Mouse (Mus musculus): ENCODE results near the gene Nckap1.

Gene Nckap1

GRCm38 (mm10) chr2:80581043-80581711 lies at the start of gene Nckap1:
Nckap1 (minus strand) TSS chr2:80581380.
- in situ Hi-C loops (cut with MboI; ENCODE audit: low pct_unique_long_range_greater_than_20kb in 1 of 2, low sequenced_read_pairs in 2 of 2, unreplicated experiment in 1 of 2), result no loop called here

DNA sequence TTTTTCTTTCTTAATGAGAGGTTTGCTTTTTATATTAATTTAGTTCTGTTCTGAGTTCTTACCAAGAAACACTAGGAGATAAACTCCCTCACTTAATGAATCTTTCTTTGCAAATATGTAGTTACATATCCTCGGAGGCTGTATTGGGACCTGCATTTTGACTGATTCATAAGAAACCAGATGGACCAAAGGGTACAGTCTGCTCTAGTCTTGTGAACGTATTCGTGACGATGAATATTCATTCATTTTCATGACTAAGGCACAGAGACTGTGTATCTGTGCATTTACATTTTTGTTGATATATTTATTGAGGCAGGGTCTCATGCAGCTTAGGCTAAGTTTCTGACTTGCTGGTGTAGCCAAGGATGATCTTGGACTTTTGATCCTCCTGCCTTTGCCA lies 43.3 kb upstream of the Nckap1 start:
- in situ Hi-C loops (cut with MboI; ENCODE audit: low pct_unique_long_range_greater_than_20kb in 1 of 2, low sequenced_read_pairs in 2 of 2, unreplicated experiment in 1 of 2), result no loop called here

GRCm38 (mm10) chr2:80621921-80622320 lies 40.7 kb upstream of the Nckap1 start:
- in situ Hi-C loops (cut with MboI; ENCODE audit: low pct_unique_long_range_greater_than_20kb in 1 of 2, low sequenced_read_pairs in 2 of 2, unreplicated experiment in 1 of 2), result no loop called here

DNA sequence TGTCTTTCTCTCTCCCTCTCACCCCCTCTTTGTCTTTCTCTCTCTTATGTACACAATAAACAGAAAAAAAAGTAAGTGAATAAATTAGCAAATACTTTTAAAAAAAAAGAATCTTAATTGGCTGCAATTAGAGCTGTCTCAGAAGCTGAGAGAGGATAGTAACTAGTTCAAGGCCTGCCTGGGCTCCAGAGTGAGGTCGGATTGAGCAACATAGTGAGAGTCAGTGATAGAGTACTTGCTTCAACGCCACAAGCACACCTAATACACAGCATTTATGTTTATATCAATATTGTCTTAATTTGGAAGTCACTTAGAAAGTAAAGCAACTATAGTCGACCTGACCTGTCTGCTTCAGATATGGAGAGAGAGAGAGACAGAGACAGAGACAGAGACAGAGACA lies 37.8 kb upstream of the Nckap1 start:
- in situ Hi-C loops (cut with MboI; ENCODE audit: low pct_unique_long_range_greater_than_20kb in 1 of 2, low sequenced_read_pairs in 2 of 2, unreplicated experiment in 1 of 2), result no loop called here

GRCm38 (mm10) chr2:80616854-80617737 lies 35.9 kb upstream of the Nckap1 start, which contains the start of the genes Dusp19 and Nup35:
Dusp19 (plus strand) TSS chr2:80617045.
Nup35 (plus strand) TSS chr2:80617236.
- in situ Hi-C loops (cut with MboI; ENCODE audit: low pct_unique_long_range_greater_than_20kb in 1 of 2, low sequenced_read_pairs in 2 of 2, unreplicated experiment in 1 of 2), result no loop called here

DNA sequence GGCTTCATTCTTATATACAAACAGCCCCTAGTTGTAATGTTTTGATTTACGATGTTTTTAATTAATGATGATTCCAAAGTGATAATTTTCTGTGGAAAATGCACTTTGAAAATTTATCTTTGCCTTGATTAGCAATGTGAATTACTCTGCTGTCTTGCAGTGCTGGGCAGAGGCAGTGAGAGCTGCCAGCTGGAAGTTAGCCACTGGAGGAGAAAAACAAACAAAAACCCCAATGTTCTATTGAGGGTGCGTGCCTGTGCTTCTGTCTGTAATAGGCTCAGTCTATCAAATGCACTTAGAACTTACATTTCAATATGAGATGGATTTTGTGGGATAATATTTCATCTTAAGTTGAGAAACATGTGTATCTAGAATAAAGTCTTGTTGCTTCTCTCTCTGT lies 31.6 kb upstream of the Nckap1 start:
- in situ Hi-C loops (cut with MboI; ENCODE audit: low pct_unique_long_range_greater_than_20kb in 1 of 2, low sequenced_read_pairs in 2 of 2, unreplicated experiment in 1 of 2), result no loop called here

DNA sequence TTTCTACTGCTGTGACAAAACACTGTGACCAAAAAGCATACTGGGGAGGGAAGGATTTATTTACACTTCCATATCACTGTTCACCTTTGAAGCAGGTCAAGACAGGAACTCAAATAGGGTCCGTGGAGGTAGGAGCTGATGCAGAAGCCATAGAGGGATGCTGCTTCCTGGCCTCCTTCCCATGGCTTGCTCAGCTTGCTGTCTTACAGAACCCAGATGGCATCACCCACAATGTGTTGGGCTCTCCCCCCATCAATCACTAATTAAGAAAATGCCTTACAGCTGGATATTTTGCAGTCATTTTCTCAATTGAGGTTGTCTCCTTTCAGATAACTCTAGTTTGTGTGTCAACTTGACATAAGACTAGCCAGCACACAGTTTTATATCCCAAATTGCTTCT lies 31.1 kb upstream of the Nckap1 start:
- in situ Hi-C loops (cut with MboI; ENCODE audit: low pct_unique_long_range_greater_than_20kb in 1 of 2, low sequenced_read_pairs in 2 of 2, unreplicated experiment in 1 of 2), result no loop called here

- in situ Hi-C loops (cut with MboI; ENCODE audit: low pct_unique_long_range_greater_than_20kb in 1 of 2, low sequenced_read_pairs in 2 of 2, unreplicated experiment in 1 of 2), result no loop called here
These were observed 22.7 kb upstream of the Nckap1 start for GRCm38 (mm10) chr2:80603771-80604426.

DNA sequence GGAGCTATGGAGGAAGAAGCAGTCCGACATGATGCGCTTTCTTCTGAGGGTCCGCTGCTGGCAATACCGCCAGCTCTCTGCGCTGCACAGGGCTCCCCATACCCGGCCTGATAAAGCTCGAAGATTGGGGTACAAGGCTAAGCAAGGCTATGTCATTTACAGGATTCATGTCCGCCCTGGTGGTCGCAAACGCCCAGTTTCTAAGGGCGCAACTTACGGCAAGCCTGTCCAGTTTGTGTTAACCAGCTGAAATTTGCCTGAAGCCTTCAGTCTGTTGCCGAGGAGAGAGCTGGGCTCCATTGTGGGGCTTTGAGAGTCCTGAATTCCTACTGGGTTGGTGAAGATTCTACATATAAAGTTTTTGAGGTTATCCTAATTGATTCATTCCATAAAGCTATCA lies 21.6 kb upstream of the Nckap1 start:
- in situ Hi-C loops (cut with MboI; ENCODE audit: low pct_unique_long_range_greater_than_20kb in 1 of 2, low sequenced_read_pairs in 2 of 2, unreplicated experiment in 1 of 2), result no loop called here

DNA sequence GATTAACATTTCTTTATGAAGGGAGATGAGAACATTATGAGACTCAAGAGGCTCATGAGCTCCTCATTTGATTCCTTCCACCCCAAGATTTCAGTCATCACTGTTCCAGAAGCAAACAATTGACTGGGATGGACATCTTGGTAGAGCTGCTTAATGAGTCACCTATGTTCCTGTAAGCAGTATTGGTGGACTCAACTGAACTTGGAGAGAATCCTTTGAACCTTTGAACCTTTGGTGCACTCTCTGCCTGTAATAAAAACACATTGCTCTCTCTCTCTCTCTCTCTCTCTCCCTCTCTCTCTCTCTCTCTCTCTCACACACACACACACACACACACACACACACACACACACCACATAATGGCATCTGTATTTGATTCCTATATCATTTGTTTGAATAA lies 19.4 kb upstream of the Nckap1 start:
- in situ Hi-C loops (cut with MboI; ENCODE audit: low pct_unique_long_range_greater_than_20kb in 1 of 2, low sequenced_read_pairs in 2 of 2, unreplicated experiment in 1 of 2), result no loop called here

GRCm38 (mm10) chr2:80599850-80600249 lies 18.7 kb upstream of the Nckap1 start:
- in situ Hi-C loops (cut with MboI; ENCODE audit: low pct_unique_long_range_greater_than_20kb in 1 of 2, low sequenced_read_pairs in 2 of 2, unreplicated experiment in 1 of 2), result no loop called here

DNA sequence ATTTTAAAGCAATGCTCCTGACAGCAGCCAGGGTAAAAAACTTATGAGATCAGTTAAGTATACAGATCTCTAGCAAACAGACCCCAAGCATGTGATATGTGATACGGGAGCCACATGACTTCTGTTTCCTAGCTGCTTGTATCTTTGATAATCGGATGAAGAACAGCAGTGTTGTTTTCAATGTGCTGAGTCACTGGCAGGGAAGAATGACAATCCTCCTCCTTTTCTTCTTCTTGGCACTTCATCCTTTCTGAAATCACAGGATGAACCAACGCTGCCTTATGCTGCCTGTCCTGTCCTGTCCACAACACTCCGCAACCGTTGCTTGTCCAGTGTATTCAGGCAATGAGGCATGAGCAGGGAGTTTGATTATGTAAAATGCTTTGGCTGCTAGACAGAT lies 15.8 kb upstream of the Nckap1 start:
- in situ Hi-C loops (cut with MboI; ENCODE audit: low pct_unique_long_range_greater_than_20kb in 1 of 2, low sequenced_read_pairs in 2 of 2, unreplicated experiment in 1 of 2), result no loop called here

GRCm38 (mm10) chr2:80594215-80594918 lies 13.2 kb upstream of the Nckap1 start:
- in situ Hi-C loops (cut with MboI; ENCODE audit: low pct_unique_long_range_greater_than_20kb in 1 of 2, low sequenced_read_pairs in 2 of 2, unreplicated experiment in 1 of 2), result no loop called here

GRCm38 (mm10) chr2:80582356-80582755 lies 1.2 kb upstream of the Nckap1 start:
- in situ Hi-C loops (cut with MboI; ENCODE audit: low pct_unique_long_range_greater_than_20kb in 1 of 2, low sequenced_read_pairs in 2 of 2, unreplicated experiment in 1 of 2), result no loop called here

- in situ Hi-C loops (cut with MboI; ENCODE audit: low pct_unique_long_range_greater_than_20kb in 1 of 2, low sequenced_read_pairs in 2 of 2, unreplicated experiment in 1 of 2), result no loop called here
These were observed 744 bp downstream of the Nckap1 start for GRCm38 (mm10) chr2:80580311-80580961.

GRCm38 (mm10) chr2:80579253-80579891 lies 1.8 kb downstream of the Nckap1 start:
- in situ Hi-C loops (cut with MboI; ENCODE audit: low pct_unique_long_range_greater_than_20kb in 1 of 2, low sequenced_read_pairs in 2 of 2, unreplicated experiment in 1 of 2), result no loop called here

GRCm38 (mm10) chr2:80577286-80577685 lies 3.9 kb downstream of the Nckap1 start:
- in situ Hi-C loops (cut with MboI; ENCODE audit: low pct_unique_long_range_greater_than_20kb in 1 of 2, low sequenced_read_pairs in 2 of 2, unreplicated experiment in 1 of 2), result no loop called here

DNA sequence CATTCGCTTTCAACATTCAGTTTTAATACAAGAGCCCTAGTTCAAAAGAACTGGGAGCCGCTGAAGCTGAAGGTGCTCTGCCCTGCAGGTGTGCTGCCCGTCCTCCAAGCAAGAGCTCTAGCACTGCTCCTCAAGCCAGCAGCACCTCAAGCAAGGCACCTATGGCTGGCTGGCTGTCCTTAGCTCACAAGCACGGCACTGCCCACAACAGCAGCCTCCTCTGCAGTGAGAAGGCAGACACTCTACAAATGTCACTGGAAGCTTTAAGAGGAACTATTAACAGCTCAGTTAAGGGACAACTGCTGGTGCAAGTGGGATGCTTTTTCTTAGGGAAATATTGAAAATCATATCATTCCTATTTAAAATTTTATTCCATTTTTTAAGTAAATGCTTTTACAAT lies 10.5 kb downstream of the Nckap1 start:
- in situ Hi-C loops (cut with MboI; ENCODE audit: low pct_unique_long_range_greater_than_20kb in 1 of 2, low sequenced_read_pairs in 2 of 2, unreplicated experiment in 1 of 2), result no loop called here
